Mouse (Mus musculus): ENCODE measurements around the gene Gm8020. TPM values are rescaled to one million over a fixed set of nuclear protein-coding genes. Genes with fewer than 3 reads are reported as not detected.

The Gm8020 gene
- not detected in 2 replicates for polyA plus RNA-seq (2015; fragmentation: Nextera tagmentation; extraction: Ambion mirVana)

DNA sequence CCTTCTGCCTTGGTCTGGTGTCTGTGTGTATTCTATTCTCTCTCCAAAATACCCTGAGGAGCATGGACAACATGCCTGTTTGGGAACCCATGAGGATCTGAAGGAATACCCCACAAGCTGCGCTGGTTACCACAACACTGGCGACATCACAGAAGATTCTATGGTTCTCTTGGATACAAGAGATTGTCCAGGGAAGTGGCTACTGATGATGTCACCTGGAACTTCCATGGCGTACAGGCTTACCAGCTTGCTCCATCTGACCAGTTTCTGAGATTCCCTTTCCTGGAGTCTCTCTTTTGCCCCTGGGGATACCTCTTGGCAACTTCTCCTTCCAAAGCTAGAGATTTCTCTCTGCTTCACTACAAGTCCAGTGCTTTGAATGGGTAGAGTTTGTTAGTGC, at the start of gene Gm8020:
Gene Gm8020, minus strand, starts transcription at position 101 of the 400 bp plus-strand sequence.

DNA sequence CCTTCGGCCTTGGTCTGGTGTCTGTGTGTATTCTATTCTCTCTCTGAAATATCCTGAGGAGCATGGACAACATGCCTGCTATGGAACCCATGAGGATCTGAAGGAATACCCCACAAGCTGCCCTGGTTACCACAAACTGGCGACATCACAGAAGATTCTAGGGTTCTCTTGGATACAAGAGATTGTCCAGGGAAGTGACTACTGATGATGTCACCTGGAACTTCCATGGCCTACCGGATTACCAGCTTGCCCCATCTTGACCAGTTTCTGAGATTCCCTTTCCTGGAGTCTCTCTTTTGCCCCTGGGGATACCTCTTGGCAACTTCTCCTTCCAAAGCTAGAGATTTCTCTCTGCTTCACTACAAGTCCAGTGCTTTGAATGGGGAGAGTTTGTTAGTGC, 22.0 kb upstream of the Gm8020 start, which contains the start of gene Gm8024:
Gene Gm8024, minus strand, starts transcription at position 101 of the 400 bp plus-strand sequence.

DNA sequence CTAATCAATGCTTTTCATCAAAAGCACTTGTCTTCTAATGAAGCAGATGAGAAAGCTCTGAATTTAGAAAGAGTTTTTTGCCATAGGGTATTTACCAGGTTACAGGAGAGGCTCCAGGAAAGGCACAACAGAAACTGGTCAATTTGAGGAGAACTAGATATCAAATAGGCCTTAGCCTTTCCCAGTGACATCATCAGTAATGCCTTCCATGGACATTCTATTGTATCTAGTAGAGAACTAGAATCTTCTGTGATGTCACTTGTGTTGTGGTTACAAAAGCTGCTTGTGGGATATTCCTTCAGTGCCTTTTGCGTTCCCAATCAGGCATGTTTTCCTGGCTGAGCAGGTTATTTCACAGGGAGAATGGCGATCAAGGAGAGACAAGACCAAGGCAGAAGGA, 38.6 kb downstream of the Gm8020 start, which contains the start of gene Gm8011:
Gene Gm8011, plus strand, starts transcription at position 301 of the 400 bp plus-strand sequence.

Other genes starting within 250 kb of the Gm8020 start
- gene Gm17026, start 242.3 kb downstream of the Gm8020 start, polyA plus RNA-seq (2015; fragmentation: Nextera tagmentation; extraction: Ambion mirVana) = not detected in 2 replicates
- not detected in 2 replicates for gene Gm9611, start 205.0 kb downstream of the Gm8020 start, polyA plus RNA-seq (2015; fragmentation: Nextera tagmentation; extraction: Ambion mirVana)
- gene Gm7995, start 192.1 kb downstream of the Gm8020 start, polyA plus RNA-seq (2015; fragmentation: Nextera tagmentation; extraction: Ambion mirVana) = not detected in 2 replicates
- gene Gm8005, start 62.7 kb downstream of the Gm8020 start, polyA plus RNA-seq (2015; fragmentation: Nextera tagmentation; extraction: Ambion mirVana) = not detected in 2 replicates
- gene Gm8011, start 38.5 kb downstream of the Gm8020 start, polyA plus RNA-seq (2015; fragmentation: Nextera tagmentation; extraction: Ambion mirVana) = not detected in 2 replicates
- gene Gm8024, start 21.9 kb upstream of the Gm8020 start, polyA plus RNA-seq (2015; fragmentation: Nextera tagmentation; extraction: Ambion mirVana) = not detected in 2 replicates
- not detected in 2 replicates for gene Gm17124, start 97.5 kb upstream of the Gm8020 start, polyA plus RNA-seq (2015; fragmentation: Nextera tagmentation; extraction: Ambion mirVana)
- not detected in 2 replicates for gene Gm3633, start 139.6 kb upstream of the Gm8020 start, polyA plus RNA-seq (2015; fragmentation: Nextera tagmentation; extraction: Ambion mirVana)
- gene Gm10378, start 153.6 kb upstream of the Gm8020 start, polyA plus RNA-seq (2015; fragmentation: Nextera tagmentation; extraction: Ambion mirVana) = not detected in 2 replicates

Measured in adrenal gland, postnatal 0 days (tissue).